Mouse (Mus musculus) erythroblast, embryonic 14.5 days (primary cell): Measurements from ENCODE around the gene Atp13a4.

Experiments
- GATA1 ChIP-seq: IDR thresholded peaks from 2 replicates; pipeline ENCODE4 v1.6.1; 2012; ENCODE audit warnings: low read length, inconsistent platforms, mixed read lengths
- TAL1 ChIP-seq: IDR thresholded peaks from 3 replicates; pipeline ENCODE4 v1.6.1; 2012; ENCODE audit warnings: low read length, inconsistent platforms, mixed read lengths

GRCm38 (mm10) chr16:29435746-29436145 is 108.9 kb downstream of the Atp13a4 start:
- TF ChIP-seq TAL1: no peak
- no peak for TF ChIP-seq GATA1
